Mouse (Mus musculus): Measurements from ENCODE around the gene Kbtbd12. TPM values are rescaled to one million over a fixed set of nuclear protein-coding genes. Genes with fewer than 3 reads are reported as not detected.

The Kbtbd12 gene
- polyA plus RNA-seq, 1 experiment from 2014 or later, result 39.1 TPM

GRCm38 (mm10) chr6:88631293-88631692 is 6.5 kb downstream of the Kbtbd12 start:
- Histone ChIP-seq H3K4me3 (ENCODE audit: low read length) (no peak overlapping the region), H3K9me3 (replicated peaks; ENCODE audit: control insufficient read depth, low read length) (no peaks in the 10 kb centered on the region), H3K27me3 (ENCODE audit: control insufficient read depth, insufficient read depth, low read length) (no peaks in the 10 kb centered on the region), H3K4me1 (ENCODE audit: control insufficient read depth, insufficient read depth, low read length) (no peaks in the 10 kb centered on the region; the same call in 1 of the 2 replicates), H3K36me3 (ENCODE audit: control insufficient read depth, insufficient read depth) (no peaks in the 10 kb centered on the region), H3K9ac (ENCODE audit: low read length) (no peak overlapping the region), H3K27ac (ENCODE audit: low read length) (no peak overlapping the region), H3K4me2 (ENCODE audit: low read depth, low read length) (no peak overlapping the region)
- WGBS, result 48% methylated on average over 6 of the region's 6 CpGs
- no peak for ATAC-seq (replicated peaks; ENCODE audit: extremely low read depth, insufficient read depth, low FRiP score)

DNA sequence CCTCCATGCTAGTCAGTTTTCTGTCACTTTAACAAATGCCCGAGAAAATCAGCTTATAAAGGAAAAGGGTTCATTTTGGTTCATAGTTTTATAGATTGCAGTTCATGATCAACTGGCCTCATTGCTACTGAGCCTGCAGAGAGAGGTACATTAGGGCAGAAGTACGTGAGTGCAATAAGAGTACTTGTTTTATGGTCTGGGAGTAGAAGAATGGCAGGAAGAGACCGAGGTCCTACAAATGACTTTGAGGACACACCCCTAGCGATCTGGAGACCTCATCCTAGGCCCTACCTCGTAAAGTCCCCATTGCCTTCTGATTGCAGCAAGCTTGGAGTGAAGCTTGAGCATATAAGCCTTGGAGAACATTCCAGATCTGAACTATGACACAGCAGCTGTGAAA is 7.2 kb downstream of the Kbtbd12 start:
- Histone ChIP-seq H3K36me3 (ENCODE audit: control insufficient read depth, insufficient read depth) (no peaks in the 10 kb centered on the region), H3K4me3 (ENCODE audit: low read length) (no peak overlapping the region), H3K27me3 (ENCODE audit: control insufficient read depth, insufficient read depth, low read length) (no peaks in the 10 kb centered on the region), H3K9ac (ENCODE audit: low read length) (no peak overlapping the region), H3K4me2 (ENCODE audit: low read depth, low read length) (no peak overlapping the region), H3K4me1 (ENCODE audit: control insufficient read depth, insufficient read depth, low read length) (no peaks in the 10 kb centered on the region; the same call in none of the 2 replicates), H3K27ac (ENCODE audit: low read length) (no peak overlapping the region), H3K9me3 (replicated peaks; ENCODE audit: control insufficient read depth, low read length) (no peaks in the 10 kb centered on the region)
- ATAC-seq (replicated peaks; ENCODE audit: extremely low read depth, insufficient read depth, low FRiP score), result no peak
- 71% methylated on average over 5 of the region's 5 CpGs for WGBS

- 94% methylated on average over 2 of the region's 2 CpGs for WGBS
- H3K9ac ChIP-seq (ENCODE audit: low read length), result no peak overlapping the region
- no peak for ATAC-seq (replicated peaks; ENCODE audit: extremely low read depth, insufficient read depth, low FRiP score)
These were observed 7.9 kb downstream of the Kbtbd12 start for GRCm38 (mm10) chr6:88629821-88630220.

DNA sequence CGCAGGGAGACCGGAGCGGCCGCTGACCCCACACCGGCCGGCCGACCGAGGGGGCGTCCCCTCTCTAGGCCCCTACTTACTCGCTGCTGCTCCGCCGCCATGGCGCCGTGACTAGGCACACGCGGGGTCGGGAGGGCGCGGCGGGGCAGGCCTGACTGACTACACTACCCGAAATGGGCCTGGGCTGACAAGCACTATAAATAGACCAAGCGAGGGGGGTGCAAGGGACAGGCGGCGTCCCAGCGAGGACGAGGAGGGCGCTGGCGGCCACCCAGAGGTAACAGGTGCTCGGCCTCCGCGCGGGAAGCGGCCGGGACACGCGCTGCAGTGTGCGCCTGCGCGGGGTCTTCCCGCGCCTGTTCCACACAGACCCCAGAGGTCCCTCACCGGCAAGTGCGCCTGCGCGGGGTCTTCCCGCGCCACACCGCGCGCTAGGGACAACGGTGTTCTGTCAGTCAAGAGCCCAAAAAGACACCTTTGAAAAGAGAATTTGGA is 10.4 kb downstream of the Kbtbd12 start:
- H3K4me1 ChIP-seq (ENCODE audit: control insufficient read depth, insufficient read depth, low read length), result peaks cover 2% of the 10 kb centered on the region
- no peaks in the 10 kb centered on the region for H3K9me3 ChIP-seq (replicated peaks; ENCODE audit: control insufficient read depth, low read length)
- peak overlapping the region; percentile 87 for H3K27ac ChIP-seq (ENCODE audit: low read length)
- H3K4me2 ChIP-seq (ENCODE audit: low read depth, low read length), result peak overlapping the region; percentile 89
- peak overlapping the region; percentile 62 for H3K4me3 ChIP-seq (ENCODE audit: low read length)
- H3K9ac ChIP-seq (ENCODE audit: low read length), result peak overlapping the region; percentile 79
- WGBS, result under 1% methylated on average over 48 of the region's 51 CpGs
- H3K36me3 ChIP-seq (ENCODE audit: control insufficient read depth, insufficient read depth), result no peaks in the 10 kb centered on the region
- no peaks in the 10 kb centered on the region for H3K27me3 ChIP-seq (ENCODE audit: control insufficient read depth, insufficient read depth, low read length)
- peak; percentile 96 for ATAC-seq (replicated peaks; ENCODE audit: extremely low read depth, insufficient read depth, low FRiP score)

More at GRCm38 (mm10) chr6:88629821-88630220, 7.9 kb downstream of the Kbtbd12 start:
- no peaks in the 10 kb centered on the region for H3K36me3 ChIP-seq (ENCODE audit: control insufficient read depth, insufficient read depth)
- H3K4me3 ChIP-seq (ENCODE audit: low read length), result no peak overlapping the region
- no peak overlapping the region for H3K4me2 ChIP-seq (ENCODE audit: low read depth, low read length)
- H3K27me3 ChIP-seq (ENCODE audit: control insufficient read depth, insufficient read depth, low read length), result no peaks in the 10 kb centered on the region
- no peaks in the 10 kb centered on the region for H3K9me3 ChIP-seq (replicated peaks; ENCODE audit: control insufficient read depth, low read length)
- H3K27ac ChIP-seq (ENCODE audit: low read length), result no peak overlapping the region
- H3K4me1 ChIP-seq (ENCODE audit: control insufficient read depth, insufficient read depth, low read length), result no peaks in the 10 kb centered on the region; the same call in none of the 2 replicates

DNA sequence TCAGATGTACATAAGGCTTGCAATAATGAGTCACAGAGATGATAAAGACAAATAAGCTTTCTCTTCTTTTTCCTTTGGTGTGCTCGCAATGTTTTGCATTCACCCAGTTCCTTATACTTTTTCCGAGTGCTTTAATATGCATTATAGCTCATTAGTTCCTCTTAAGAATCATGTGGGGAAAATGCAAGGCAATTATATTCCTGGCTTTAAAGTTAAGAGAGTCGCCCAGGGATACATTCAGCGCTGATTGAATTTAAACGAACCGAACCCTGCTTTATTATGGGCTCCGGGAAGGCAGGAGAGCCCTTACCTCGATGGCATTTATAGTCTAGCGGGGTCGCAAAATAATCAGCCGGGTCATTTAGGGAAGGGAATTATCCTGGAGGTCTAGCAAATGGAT is 10.8 kb downstream of the Kbtbd12 start:
- H3K27ac ChIP-seq (ENCODE audit: low read length), result peak overlapping the region; percentile 87
- no peaks in the 10 kb centered on the region for H3K9me3 ChIP-seq (replicated peaks; ENCODE audit: control insufficient read depth, low read length)
- H3K4me3 ChIP-seq (ENCODE audit: low read length), result peak overlapping the region; percentile 62
- H3K27me3 ChIP-seq (ENCODE audit: control insufficient read depth, insufficient read depth, low read length), result no peaks in the 10 kb centered on the region
- peaks cover 3% of the 10 kb centered on the region for H3K4me1 ChIP-seq (ENCODE audit: control insufficient read depth, insufficient read depth, low read length)
- WGBS, result 23% methylated on average over 11 of the region's 11 CpGs
- no peaks in the 10 kb centered on the region for H3K36me3 ChIP-seq (ENCODE audit: control insufficient read depth, insufficient read depth)
- H3K4me2 ChIP-seq (ENCODE audit: low read depth, low read length), result peak overlapping the region; percentile 89
- peak overlapping the region; percentile 79 for H3K9ac ChIP-seq (ENCODE audit: low read length)
- ATAC-seq (replicated peaks; ENCODE audit: extremely low read depth, insufficient read depth, low FRiP score), result no peak

- Histone ChIP-seq H3K9ac (ENCODE audit: low read length) (peak overlapping the region; percentile 79), H3K27me3 (ENCODE audit: control insufficient read depth, insufficient read depth, low read length) (no peaks in the 10 kb centered on the region), H3K9me3 (replicated peaks; ENCODE audit: control insufficient read depth, low read length) (no peaks in the 10 kb centered on the region), H3K4me1 (ENCODE audit: control insufficient read depth, insufficient read depth, low read length) (peaks cover 7% of the 10 kb centered on the region), H3K4me2 (ENCODE audit: low read depth, low read length) (peak overlapping the region; percentile 89), H3K36me3 (ENCODE audit: control insufficient read depth, insufficient read depth) (no peaks in the 10 kb centered on the region), H3K27ac (ENCODE audit: low read length) (peak overlapping the region; percentile 87), H3K4me3 (ENCODE audit: low read length) (peak overlapping the region; percentile 62)
- 48% methylated on average over 4 of the region's 4 CpGs for WGBS
- ATAC-seq (replicated peaks; ENCODE audit: extremely low read depth, insufficient read depth, low FRiP score), result no peak
These were observed 11.3 kb downstream of the Kbtbd12 start for GRCm38 (mm10) chr6:88626462-88626861.

GRCm38 (mm10) chr6:88621816-88622481 is 15.8 kb downstream of the Kbtbd12 start:
- no peaks in the 10 kb centered on the region for H3K36me3 ChIP-seq (ENCODE audit: control insufficient read depth, insufficient read depth)
- no peak for ATAC-seq (replicated peaks; ENCODE audit: extremely low read depth, insufficient read depth, low FRiP score)
- no peaks in the 10 kb centered on the region for H3K27me3 ChIP-seq (ENCODE audit: control insufficient read depth, insufficient read depth, low read length)
- no peaks in the 10 kb centered on the region for H3K9me3 ChIP-seq (replicated peaks; ENCODE audit: control insufficient read depth, low read length)
- WGBS, result 40% methylated on average over 4 of the region's 4 CpGs
- peak overlapping the region; percentile 77 for H3K27ac ChIP-seq (ENCODE audit: low read length)
- H3K4me2 ChIP-seq (ENCODE audit: low read depth, low read length), result peak overlapping the region; percentile 30; the same call in 1 of the 2 replicates
- no peak overlapping the region for H3K4me3 ChIP-seq (ENCODE audit: low read length)
- peaks cover 7% of the 10 kb centered on the region; the same call in 1 of the 2 replicates for H3K4me1 ChIP-seq (ENCODE audit: control insufficient read depth, insufficient read depth, low read length)
- no peak overlapping the region; the same call in 1 of the 2 replicates for H3K9ac ChIP-seq (ENCODE audit: low read length)

GRCm38 (mm10) chr6:88619542-88619941 is 18.2 kb downstream of the Kbtbd12 start:
- no peaks in the 10 kb centered on the region for H3K27me3 ChIP-seq (ENCODE audit: control insufficient read depth, insufficient read depth, low read length)
- H3K4me3 ChIP-seq (ENCODE audit: low read length), result no peak overlapping the region
- no peaks in the 10 kb centered on the region for H3K36me3 ChIP-seq (ENCODE audit: control insufficient read depth, insufficient read depth)
- 67% methylated on average over 5 of the region's 5 CpGs for WGBS
- H3K4me2 ChIP-seq (ENCODE audit: low read depth, low read length), result no peak overlapping the region
- no peaks in the 10 kb centered on the region for H3K9me3 ChIP-seq (replicated peaks; ENCODE audit: control insufficient read depth, low read length)
- no peak overlapping the region for H3K27ac ChIP-seq (ENCODE audit: low read length)
- ATAC-seq (replicated peaks; ENCODE audit: extremely low read depth, insufficient read depth, low FRiP score), result no peak
- peaks cover 7% of the 10 kb centered on the region; the same call in 1 of the 2 replicates for H3K4me1 ChIP-seq (ENCODE audit: control insufficient read depth, insufficient read depth, low read length)
- no peak overlapping the region for H3K9ac ChIP-seq (ENCODE audit: low read length)

DNA sequence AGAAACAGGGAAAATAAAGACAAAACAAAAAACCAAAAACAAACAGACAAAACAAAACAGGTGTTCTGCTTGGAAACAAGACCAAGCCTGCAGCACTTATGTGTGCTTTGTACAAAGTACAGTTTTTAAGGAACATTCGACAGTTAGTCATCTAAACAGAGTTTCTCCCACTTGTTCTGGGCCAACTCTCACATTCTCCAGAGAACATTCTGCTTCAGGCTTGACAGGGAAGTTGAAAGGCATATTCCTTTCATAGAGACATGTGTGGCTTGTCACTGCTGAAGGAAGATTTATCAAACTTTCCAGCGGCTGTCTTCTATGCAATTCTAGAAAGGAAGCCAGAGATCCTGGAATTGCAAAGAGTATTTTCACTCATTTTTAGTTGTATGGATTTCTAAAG is 22.4 kb downstream of the Kbtbd12 start:
- Histone ChIP-seq H3K9me3 (replicated peaks; ENCODE audit: control insufficient read depth, low read length) (no peaks in the 10 kb centered on the region), H3K27me3 (ENCODE audit: control insufficient read depth, insufficient read depth, low read length) (no peaks in the 10 kb centered on the region), H3K4me1 (ENCODE audit: control insufficient read depth, insufficient read depth, low read length) (peaks cover 2% of the 10 kb centered on the region; the same call in 1 of the 2 replicates), H3K4me2 (ENCODE audit: low read depth, low read length) (no peak overlapping the region), H3K27ac (ENCODE audit: low read length) (no peak overlapping the region), H3K4me3 (ENCODE audit: low read length) (no peak overlapping the region), H3K9ac (ENCODE audit: low read length) (no peak overlapping the region), H3K36me3 (ENCODE audit: control insufficient read depth, insufficient read depth) (no peaks in the 10 kb centered on the region)
- ATAC-seq (replicated peaks; ENCODE audit: extremely low read depth, insufficient read depth, low FRiP score), result no peak
- 67% methylated on average over 2 of the region's 2 CpGs for WGBS
